Mouse (Mus musculus): ENCODE results near the gene Dnajb4.
"Not testable (repeated sequence)": the region's sequence is repeated elsewhere in the genome, so short reads cannot be mapped to it uniquely, and the experiment has no call there.

Gene Dnajb4

DNA sequence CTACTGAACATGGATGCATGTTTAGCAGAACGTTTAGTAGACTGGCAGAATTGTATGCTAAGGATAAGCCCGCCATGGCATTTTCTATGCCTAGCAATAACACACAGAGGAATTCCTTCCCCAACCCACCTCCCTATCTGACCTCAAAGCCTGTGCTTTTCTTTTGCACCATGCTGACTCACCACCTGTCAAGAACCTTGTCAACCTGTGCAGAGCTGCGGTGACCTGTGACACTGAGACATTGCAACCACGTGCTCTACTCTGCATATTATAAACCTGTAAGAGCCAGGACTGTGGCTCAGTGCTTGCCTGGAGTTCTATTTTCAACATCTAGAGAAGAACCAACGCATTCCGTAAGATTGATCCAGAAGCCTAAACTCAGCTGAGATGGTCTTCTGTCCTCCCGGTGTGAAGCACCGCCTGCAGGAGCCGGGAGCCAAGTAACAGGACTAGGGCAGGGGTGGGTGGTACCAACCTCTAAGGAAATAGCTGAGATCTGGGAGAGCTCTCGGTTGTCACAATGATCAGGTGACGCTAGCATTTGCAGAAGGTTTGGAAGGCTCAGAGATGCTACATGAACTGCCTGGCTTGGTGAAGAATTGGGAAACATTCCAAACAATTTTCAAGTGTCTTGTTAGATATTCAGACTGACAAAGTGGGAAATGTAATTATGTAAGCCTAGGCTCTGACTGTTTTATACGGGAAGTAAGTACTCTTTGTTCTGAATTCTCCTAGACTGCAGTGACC lies 62.8 kb downstream of the Dnajb4 start:
- no peak for DNase-seq (ENCODE audit: low spot score)

DNA sequence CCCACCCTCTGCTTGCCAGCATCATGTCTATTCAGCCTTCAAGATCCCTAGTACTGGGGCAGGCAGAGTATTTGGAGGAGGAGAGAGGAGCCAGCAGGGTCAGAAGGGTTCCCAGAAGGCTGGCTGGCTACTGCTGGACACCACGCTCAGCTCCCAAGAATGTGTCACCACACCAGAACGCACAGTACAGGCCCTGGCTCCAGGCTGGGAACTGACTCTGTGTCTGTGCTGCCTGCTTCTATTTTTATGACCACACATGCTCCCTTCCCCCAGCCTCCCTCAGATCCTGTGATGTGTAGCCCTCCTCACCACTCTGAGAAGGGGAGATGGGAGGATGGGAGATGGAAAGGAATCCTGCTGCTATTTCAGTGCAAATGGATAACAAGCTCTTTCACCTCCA lies 64.9 kb downstream of the Dnajb4 start:
- peak; percentile 22 for DNase-seq (ENCODE audit: low spot score)

DNA sequence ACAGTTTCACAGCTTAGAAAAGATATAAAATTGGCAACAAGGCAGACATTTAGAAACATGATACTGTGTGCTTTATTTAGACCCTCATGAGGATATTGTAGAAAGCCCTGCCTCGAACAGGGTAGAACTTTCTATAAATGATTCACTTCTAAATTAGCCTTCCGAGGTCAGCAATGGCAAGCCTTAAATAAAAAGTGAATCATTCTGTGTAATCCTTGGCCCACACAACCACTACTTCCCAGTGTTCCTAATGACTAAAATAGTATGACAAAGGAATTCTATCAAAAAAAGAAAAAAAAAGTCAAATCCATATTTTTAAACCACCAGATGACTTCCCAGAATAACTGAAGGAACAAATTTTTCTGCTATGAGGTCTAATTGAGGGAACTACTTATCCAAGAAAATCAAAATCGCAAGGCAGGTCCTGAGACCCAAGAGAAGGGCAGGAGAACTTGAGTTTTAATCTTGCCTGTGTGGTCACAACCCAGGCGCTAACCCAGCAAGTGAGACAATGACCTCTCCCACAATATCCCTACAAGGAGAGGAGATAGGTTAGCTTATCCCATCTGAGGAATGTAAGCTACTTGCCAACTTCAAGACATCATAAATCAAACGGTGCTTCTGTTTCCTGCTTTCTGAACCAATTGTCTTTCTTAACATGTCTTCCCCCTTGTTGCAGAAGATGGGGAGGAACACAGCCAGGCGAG lies 67.0 kb downstream of the Dnajb4 start:
- no peak for DNase-seq (ENCODE audit: low spot score)

DNA sequence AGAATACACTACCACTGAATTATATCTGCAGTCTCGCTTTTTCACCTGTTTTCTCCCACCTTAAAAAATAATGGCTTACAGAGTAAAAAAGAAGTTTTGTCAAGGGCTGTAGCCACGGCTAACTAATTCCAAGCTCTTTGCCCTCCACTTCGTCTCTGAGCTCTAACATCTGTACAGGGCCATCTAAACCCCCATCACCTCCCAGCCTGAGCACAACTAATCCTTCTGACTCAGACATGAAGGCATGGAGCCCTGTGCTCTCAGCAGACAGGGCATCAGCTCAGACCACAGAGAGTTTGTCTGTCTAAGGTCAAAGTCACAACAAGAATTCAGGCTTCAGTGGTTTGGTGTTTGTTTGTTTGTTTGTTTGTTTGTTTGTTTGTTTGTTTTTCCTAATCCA lies 68.0 kb downstream of the Dnajb4 start:
- no peak for DNase-seq (ENCODE audit: low spot score)

DNA sequence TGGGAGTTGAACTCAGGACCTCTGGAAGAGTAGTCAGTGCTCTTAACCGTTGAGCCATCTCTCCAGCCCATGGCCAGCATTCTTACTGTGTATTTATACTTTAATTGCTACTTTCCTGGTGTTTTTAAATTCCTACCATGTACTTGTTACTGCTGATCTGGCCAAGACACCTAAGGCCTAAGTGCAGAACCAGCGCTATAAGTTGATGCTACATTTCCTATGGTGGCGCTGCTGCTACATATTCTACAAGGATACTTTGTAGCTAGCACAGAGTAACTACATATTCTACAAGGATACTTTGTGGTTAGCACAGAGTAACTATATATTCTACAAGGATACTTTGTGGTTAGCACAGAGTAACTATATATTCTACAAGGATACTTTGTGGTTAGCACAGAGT lies 70.8 kb downstream of the Dnajb4 start:
- not testable (repeated sequence) for DNase-seq (ENCODE audit: low spot score)

DNA sequence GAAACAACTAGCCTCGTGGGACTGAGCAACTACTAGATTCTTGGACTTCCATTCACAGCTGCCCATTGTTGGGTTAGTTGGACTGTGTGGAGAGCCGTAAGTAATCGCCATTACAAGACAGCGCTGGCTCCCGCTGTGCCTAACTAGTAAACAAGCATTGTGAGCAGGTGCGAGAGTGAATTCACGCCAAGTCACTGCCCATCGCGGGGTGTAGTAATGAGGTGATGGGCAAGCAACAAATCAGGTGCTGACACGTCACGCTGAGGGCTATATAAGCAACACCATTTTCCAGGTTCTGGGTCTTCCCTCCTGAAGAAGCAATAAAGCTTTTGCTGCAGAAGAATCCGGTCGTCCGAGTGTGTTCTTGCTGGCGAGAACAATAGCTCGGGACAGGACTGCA lies 74.0 kb downstream of the Dnajb4 start:
- not testable (repeated sequence) for DNase-seq (ENCODE audit: low spot score)

DNA sequence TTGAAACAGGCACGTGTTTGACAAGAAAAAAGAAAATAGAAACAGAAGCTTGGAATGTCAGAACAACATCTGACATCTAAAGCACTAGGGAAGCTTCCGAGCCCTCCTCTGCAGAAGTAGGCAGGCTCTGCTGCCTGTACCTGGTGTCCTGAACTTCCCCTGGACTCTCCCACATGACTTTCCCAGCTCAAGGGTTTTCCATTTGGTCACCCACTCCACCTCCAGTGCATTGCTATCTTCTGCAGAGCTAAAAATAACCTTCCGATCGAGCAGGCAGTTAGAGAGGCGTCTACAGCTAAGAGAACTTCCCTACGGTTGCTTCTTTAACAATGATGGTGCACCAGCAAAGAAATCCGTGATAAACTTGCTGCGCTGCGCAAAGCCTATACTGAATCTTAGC lies 76.5 kb downstream of the Dnajb4 start:
- DNase-seq (ENCODE audit: low spot score) = no peak

DNA sequence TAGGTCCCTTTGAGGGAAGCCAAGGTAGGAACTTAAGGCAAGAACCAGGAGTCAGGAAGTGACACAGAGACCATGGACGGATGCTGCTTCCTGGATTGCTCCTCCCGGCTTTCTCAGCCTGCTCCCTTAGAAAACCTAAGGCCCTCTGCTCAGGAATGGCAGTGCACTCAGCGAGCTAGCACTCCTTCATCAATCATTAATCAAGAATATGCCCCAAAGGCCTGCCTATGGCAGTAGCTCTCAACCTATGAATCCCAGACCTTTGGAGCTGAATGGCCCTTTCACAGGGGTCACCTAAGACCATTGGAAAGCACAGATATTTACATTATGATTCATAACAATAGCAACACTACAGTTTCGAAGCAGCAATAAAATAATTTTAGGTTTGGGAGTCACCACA lies 79.1 kb downstream of the Dnajb4 start:
- DNase-seq (ENCODE audit: low spot score) = no peak

DNA sequence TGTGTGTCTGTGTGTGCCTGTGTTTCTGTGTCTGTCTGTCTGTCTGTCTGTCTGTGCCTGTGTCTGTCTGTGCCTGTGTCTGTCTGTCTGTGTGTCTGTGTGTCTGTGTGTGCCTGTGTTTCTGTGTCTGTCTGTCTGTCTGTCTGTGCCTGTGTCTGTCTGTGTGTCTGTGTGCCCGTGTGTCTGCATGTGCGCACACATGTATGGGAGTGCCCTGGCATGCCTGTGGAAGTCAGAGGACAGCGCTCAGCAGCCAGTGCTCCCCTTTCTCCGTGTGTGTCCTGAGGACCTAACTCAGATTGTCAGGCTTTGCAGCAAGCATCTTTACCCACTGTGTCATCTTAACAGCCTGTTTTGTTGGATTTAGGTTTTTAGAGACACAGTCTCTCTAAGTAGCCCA lies 80.7 kb downstream of the Dnajb4 start:
- not testable (repeated sequence) for DNase-seq (ENCODE audit: low spot score)

DNA sequence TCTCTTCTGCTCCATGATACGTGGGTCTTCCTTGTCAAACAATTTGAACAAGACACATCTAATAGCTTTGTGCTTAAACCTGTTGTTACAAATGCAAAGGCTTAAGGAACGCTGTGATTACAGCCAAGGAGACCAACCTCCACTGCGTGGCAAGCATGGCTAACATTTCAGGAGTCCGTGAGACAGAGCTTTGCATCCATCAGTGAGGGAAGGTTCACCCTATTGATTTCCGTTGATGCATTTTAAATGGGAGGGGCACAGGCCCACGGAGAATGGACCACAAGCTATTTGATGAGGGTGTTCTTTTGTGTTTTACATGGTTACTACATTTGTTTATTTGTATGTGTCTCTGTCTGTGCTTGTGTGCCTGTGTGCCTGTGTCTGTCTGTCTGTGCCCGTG lies 81.5 kb downstream of the Dnajb4 start:
- no peak for DNase-seq (ENCODE audit: low spot score)

Data from embryo, embryonic 10.5 days (tissue).